Mouse (Mus musculus): Measurements from ENCODE around the gene Ctsw. TPM values are rescaled to one million over a fixed set of nuclear protein-coding genes. Genes with fewer than 3 reads are reported as not detected.

The Ctsw gene
- total RNA-seq, 2 experiments from 2014 or later, result not detected

Other genes starting within 250 kb of the Ctsw start
- 1 to 10 TPM; 6.5 to 8.2 TPM for gene Pacs1, start 195.4 kb downstream of the Ctsw start, total RNA-seq (2021)
- gene Sf3b2, start 173.1 kb downstream of the Ctsw start, total RNA-seq (2021), result 10 to 100 TPM; 66.7 to 68.2 TPM
- not detected for gene Gal3st3, start 170.2 kb downstream of the Ctsw start, total RNA-seq (2021)
- not detected for gene Catsper1, start 132.8 kb downstream of the Ctsw start, total RNA-seq (2021)
- 10 to 100 TPM; 47.6 to 50.7 TPM for gene Cst6, start 118.9 kb downstream of the Ctsw start, total RNA-seq (2021)
- gene Eif1ad, start 101.8 kb downstream of the Ctsw start, total RNA-seq (2021), result 10 to 100 TPM; 16.3 to 16.5 TPM
- gene Banf1, start 101.3 kb downstream of the Ctsw start, total RNA-seq (2021), result 100 to 1,000 TPM; 127 to 128 TPM
- 10 to 100 TPM; 36.5 to 38.8 TPM for gene Sart1, start 79.8 kb downstream of the Ctsw start, total RNA-seq (2021)
- 1 to 10 TPM; 1.2 to 1.3 TPM for gene Tsga10ip, start 66.0 kb downstream of the Ctsw start, total RNA-seq (2021)
- 100 to 1,000 TPM; 587 to 651 TPM for gene Drap1, start 43.5 kb downstream of the Ctsw start, total RNA-seq (2021)
- gene AI837181, start 43.4 kb downstream of the Ctsw start, total RNA-seq (2021), result 10 to 100 TPM; 32.9 to 36.2 TPM
- under 1 TPM; 0.17 to 0.34 TPM for gene Fosl1, start 21.0 kb downstream of the Ctsw start, total RNA-seq (2021)
- 1 to 10 TPM; 4.0 to 5.1 TPM for gene Ccdc85b, start 10.6 kb downstream of the Ctsw start, total RNA-seq (2021)
- gene Fibp, start 7.9 kb downstream of the Ctsw start, total RNA-seq (2021), result 10 to 100 TPM; 33.7 to 38.5 TPM
- 1 to 10 TPM; 4.0 to 5.6 TPM for gene Efemp2, start 5.4 kb upstream of the Ctsw start, total RNA-seq (2021)
- 10 to 100 TPM; 18.3 to 22.1 TPM for gene Mus81, start 19.9 kb upstream of the Ctsw start, total RNA-seq (2021)
- 10 to 100 TPM; 48.4 to 74.2 TPM for gene Cfl1, start 21.9 kb upstream of the Ctsw start, total RNA-seq (2021)
- gene 1700020D05Rik, start 35.3 kb upstream of the Ctsw start, total RNA-seq (2021), result under 1 TPM; 0.21 to 0.30 TPM
- 1 to 10 TPM; 5.5 to 5.8 TPM for gene Snx32, start 42.0 kb upstream of the Ctsw start, total RNA-seq (2021)
- not detected for gene Ovol1, start 92.1 kb upstream of the Ctsw start, total RNA-seq (2021)
- gene Ap5b1, start 99.5 kb upstream of the Ctsw start, total RNA-seq (2021), result 1 to 10 TPM; 1.7 to 2.5 TPM
- 10 to 100 TPM; 40.7 to 50.1 TPM for gene Rnaseh2c, start 133.4 kb upstream of the Ctsw start, total RNA-seq (2021)
- 10 to 100 TPM; 24.0 to 26.0 TPM for gene Kat5, start 141.7 kb upstream of the Ctsw start, total RNA-seq (2021)
- 10 to 100 TPM; 14.6 to 19.3 TPM for gene Rela, start 169.0 kb upstream of the Ctsw start, total RNA-seq (2021)
- gene Sipa1, start 195.2 kb upstream of the Ctsw start, total RNA-seq (2021), result 1 to 10 TPM; 5.6 to 8.2 TPM
- gene Map3k11, start 220.2 kb upstream of the Ctsw start, total RNA-seq (2021), result 1 to 10 TPM; 8.6 to 9.4 TPM
- gene Pcnx3, start 220.4 kb upstream of the Ctsw start, total RNA-seq (2021), result 10 to 100 TPM; 12.5 to 13.8 TPM
- gene Kcnk7, start 235.9 kb upstream of the Ctsw start, total RNA-seq (2021), result not detected

All from gastrocnemius, adult 18-20 months (tissue).